Mouse (Mus musculus) lung, embryonic 14.5 days (tissue): ENCODE measurements around the gene Tfdp1. TPM values are rescaled to one million over a fixed set of nuclear protein-coding genes. Genes with fewer than 3 reads are reported as not detected.

Source experiments
- ATAC-seq: fragments of 200-750 bp; cut with Nextera tagmentation; 2 replicates; pipeline ENCODE4 v1.8.0; 2017; ENCODE audit warnings: mild to moderate bottlenecking, moderate TSS enrichment, moderate library complexity; ENCODE audit not compliant: insufficient read depth
- DNase-seq: peaks from one replicate; pipeline ENCODE4 v3.0.0-alpha.2; 2015
- H3K27ac ChIP-seq: fragments of 300-500 bp; sonication (generic); 2 replicates; pipeline ENCODE4 v1.5.1; 2014; ENCODE audit warnings: low read depth, mild to moderate bottlenecking, moderate library complexity
- H3K27me3 ChIP-seq: fragments of 300-500 bp; sonication (generic); 2 replicates; pipeline ENCODE4 v1.6.1; 2014; ENCODE audit warnings: low read length, control low read depth; ENCODE audit not compliant: insufficient read depth
- H3K36me3 ChIP-seq: fragments of 300-500 bp; sonication (generic); 2 replicates; pipeline ENCODE4 v1.6.1; 2014; ENCODE audit warnings: control low read depth; ENCODE audit not compliant: insufficient read depth
- H3K4me1 ChIP-seq: fragments of 300-500 bp; sonication (generic); 2 replicates; pipeline ENCODE4 v1.6.1; 2014; ENCODE audit warnings: antibody characterized with exemption, control low read depth; ENCODE audit not compliant: insufficient read depth
- H3K4me2 ChIP-seq: fragments of 300-500 bp; sonication (generic); 2 replicates; pipeline ENCODE4 v1.6.1; 2014; ENCODE audit warnings: mild to moderate bottlenecking
- H3K4me3 ChIP-seq: fragments of 300-500 bp; sonication (generic); 2 replicates; pipeline ENCODE4 v1.5.1; 2014; ENCODE audit warnings: low read depth, low read length
- H3K9ac ChIP-seq: fragments of 300-500 bp; sonication (generic); 2 replicates; pipeline ENCODE4 v1.6.1; 2014
- H3K9me3 ChIP-seq: fragments of 300-500 bp; sonication (generic); 2 replicates; pipeline ENCODE4 v1.6.1; 2016; ENCODE audit warnings: low read depth, low read length, control low read depth
- CTCF ChIP-seq: IDR thresholded peaks from 2 replicates; pipeline ENCODE4 v1.5.1; 2016; ENCODE audit warnings: antibody characterized with exemption, low read depth
- WGBS: fragments of 180-500 bp; shearing (Covaris S2); extraction: QIAGEN DNeasy Blood & Tissue Kit; methylation state at CpG from one replicate; pipeline ENCODE4 v1.1.7; 2014; 5-methylcytosine and 5-hydroxymethylcytosine counted together
- polyA plus RNA-seq: library from polyadenylated mRNA; unstranded; fragments of >200 nt; fragmentation: Nextera tagmentation; extraction: Ambion mirVana; gene quantifications from 2 replicates; pipeline ENCODE4 v1.2.1, GENCODE M21; 2014

Gene Tfdp1
- polyA plus RNA-seq, result 216 and 219 TPM in 2 replicates

GRCm38 (mm10) chr8:13338255-13338860 lies at the start of gene Tfdp1:
Tfdp1 (plus strand) TSS chr8:13338751.
- H3K4me3 ChIP-seq, result peak within 1 kb of the TSS; percentile 88
- H3K9me3 ChIP-seq, result no peaks in the 10 kb centered on the region
- peaks cover 34% of the 10 kb centered on the region for H3K36me3 ChIP-seq
- peak within 1 kb of the TSS; percentile 82 for H3K27ac ChIP-seq
- peaks cover 5% of the 10 kb centered on the region for H3K4me1 ChIP-seq
- no peak for TF ChIP-seq CTCF
- H3K4me2 ChIP-seq, result peak within 1 kb of the TSS; percentile 73
- peak; percentile 95 for ATAC-seq
- H3K27me3 ChIP-seq, result no peaks in the 10 kb centered on the region
- H3K9ac ChIP-seq, result peak within 1 kb of the TSS; percentile 95
- WGBS, result under 1% methylated on average over 45 of the region's 72 CpGs
- DNase-seq, result peak; percentile 96

GRCm38 (mm10) chr8:13292364-13292763 lies 46.2 kb upstream of the Tfdp1 start:
- H3K36me3 ChIP-seq, result peaks cover 49% of the 10 kb centered on the region
- TF ChIP-seq CTCF, result peak; percentile 85
- WGBS, result 30% methylated on average over 9 of the region's 9 CpGs

GRCm38 (mm10) chr8:13293677-13294470 lies 44.7 kb upstream of the Tfdp1 start:
- H3K9ac ChIP-seq, result no peak overlapping the region
- H3K9me3 ChIP-seq, result no peaks in the 10 kb centered on the region
- DNase-seq (no peak), ATAC-seq (no peak)
- peaks cover 54% of the 10 kb centered on the region for H3K36me3 ChIP-seq
- 89% methylated on average over 9 of the region's 9 CpGs for WGBS
- H3K4me2 ChIP-seq, result no peak overlapping the region
- H3K4me3 ChIP-seq, result no peak overlapping the region
- no peak for TF ChIP-seq CTCF
- no peaks in the 10 kb centered on the region for H3K27me3 ChIP-seq
- no peak overlapping the region for H3K27ac ChIP-seq
- H3K4me1 ChIP-seq, result 0 out of 2 replicates have a peak, but pooled peaks cover 4% of the 10 kb centered on the region

More at GRCm38 (mm10) chr8:13292364-13292763, 46.2 kb upstream of the Tfdp1 start:
- 0 out of 2 replicates have a peak, but pooled peaks cover 4% of the 10 kb centered on the region for H3K4me1 ChIP-seq
- DNase-seq (peak; percentile 87), ATAC-seq (no peak)
- H3K9me3 ChIP-seq, result no peaks in the 10 kb centered on the region
- H3K27ac ChIP-seq, result no peak overlapping the region
- H3K4me2 ChIP-seq, result no peak overlapping the region
- H3K9ac ChIP-seq, result no peak overlapping the region
- no peaks in the 10 kb centered on the region for H3K27me3 ChIP-seq
- H3K4me3 ChIP-seq, result no peak overlapping the region

- Histone ChIP-seq H3K9ac (no peak overlapping the region), H3K4me2 (no peak overlapping the region), H3K9me3 (no peaks in the 10 kb centered on the region), H3K4me3 (no peak overlapping the region), H3K27me3 (no peaks in the 10 kb centered on the region), H3K4me1 (no peaks in the 10 kb centered on the region), H3K36me3 (peaks cover 78% of the 10 kb centered on the region), H3K27ac (no peak overlapping the region)
- 93% methylated on average over 8 of the region's 8 CpGs for WGBS
- DNase-seq, result no peak
- TF ChIP-seq CTCF, result no peak
- no peak for ATAC-seq
These were observed 39.0 kb upstream of the Tfdp1 start for GRCm38 (mm10) chr8:13299571-13299970.

- H3K4me3 ChIP-seq, result no peak overlapping the region
- no peak overlapping the region for H3K4me2 ChIP-seq
- H3K36me3 ChIP-seq, result peaks cover 71% of the 10 kb centered on the region
- no peak for ATAC-seq
- H3K27me3 ChIP-seq, result no peaks in the 10 kb centered on the region
- TF ChIP-seq CTCF, result no peak
- no peak overlapping the region for H3K27ac ChIP-seq
- H3K9me3 ChIP-seq, result peaks cover 3% of the 10 kb centered on the region; the same call in 1 of the 2 replicates
- 96% methylated on average over 7 of the region's 7 CpGs for WGBS
- H3K4me1 ChIP-seq, result no peaks in the 10 kb centered on the region
- no peak for DNase-seq
- no peak overlapping the region for H3K9ac ChIP-seq
These were observed 37.5 kb upstream of the Tfdp1 start for GRCm38 (mm10) chr8:13301036-13301435.

- Histone ChIP-seq H3K27me3 (no peaks in the 10 kb centered on the region), H3K4me1 (no peaks in the 10 kb centered on the region), H3K27ac (no peak overlapping the region), H3K9ac (no peak overlapping the region), H3K9me3 (peaks cover 3% of the 10 kb centered on the region; the same call in 1 of the 2 replicates), H3K36me3 (peaks cover 49% of the 10 kb centered on the region; the same call in 1 of the 2 replicates), H3K4me3 (no peak overlapping the region), H3K4me2 (no peak overlapping the region)
- no peak for DNase-seq
- ATAC-seq, result no peak
- 92% methylated on average over 6 of the region's 6 CpGs for WGBS
- TF ChIP-seq CTCF, result no peak
These were observed 33.1 kb upstream of the Tfdp1 start for GRCm38 (mm10) chr8:13305459-13305858.

- Histone ChIP-seq H3K4me3 (no peak overlapping the region), H3K27ac (no peak overlapping the region), H3K9ac (no peak overlapping the region), H3K4me1 (no peaks in the 10 kb centered on the region), H3K27me3 (no peaks in the 10 kb centered on the region), H3K4me2 (no peak overlapping the region), H3K36me3 (peaks cover 47% of the 10 kb centered on the region; the same call in 1 of the 2 replicates), H3K9me3 (peaks cover 3% of the 10 kb centered on the region; the same call in 1 of the 2 replicates)
- DNase-seq, result no peak
- no peak for ATAC-seq
- TF ChIP-seq CTCF, result no peak
- WGBS, result 94% methylated on average over 4 of the region's 4 CpGs
These were observed 32.7 kb upstream of the Tfdp1 start for GRCm38 (mm10) chr8:13305884-13306283.
